ENCODE assay signal across 23 mouse cellular contexts in the genomic region with DNA sequence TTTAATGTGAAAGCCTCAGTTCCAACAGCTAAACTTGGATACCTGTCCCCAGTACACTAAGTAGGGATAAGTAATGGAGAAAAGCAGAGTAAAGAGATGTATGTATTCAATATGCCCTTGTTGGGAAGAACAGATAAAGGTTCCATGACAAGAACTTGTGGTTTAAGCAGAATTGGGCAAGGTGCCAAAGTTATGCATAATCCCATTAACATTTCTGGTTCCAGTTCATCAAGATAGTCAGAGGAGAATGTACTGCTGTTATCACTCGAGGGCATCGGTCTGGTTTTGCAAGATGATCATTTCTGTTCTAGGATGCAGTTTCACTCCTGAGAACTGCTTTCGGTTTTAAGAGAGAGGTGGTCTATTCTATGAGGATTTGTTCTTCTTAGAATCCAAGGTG.
DNase-seq lines count a peak whose midpoint lies in the region; ATAC-seq and TF ChIP-seq lines count a peak whose summit lies in the region.
"Had no signal": no experiment of that assay in that cellular context is flagged by ENCODE, and none has a peak within 500 bp of the region (broad histone marks: within the 10 kb centered on the region; RNA-seq: fewer than 3 reads in every experiment).

No protein-coding gene starts in this region.

- no peak overlapping the region for H3K9ac ChIP-seq in limb, embryonic 14.5 days (ENCODE audit: low read depth, low read length, severe bottlenecking)
- no peak overlapping the region for H3K9ac ChIP-seq in MEL (ENCODE audit: control insufficient read depth, low read depth, low read length, poor library complexity, severe bottlenecking)
- H3K9ac ChIP-seq: embryonic facial prominence, embryonic 13.5 days; forebrain, postnatal 0 days; heart, embryonic 12.5 days; heart, embryonic 15.5 days; hindbrain, embryonic 13.5 days had no signal

- no peak overlapping the region for H3K4me3 ChIP-seq in limb, embryonic 14.5 days (replicated peaks; ENCODE audit: low read length)
- no peak overlapping the region for H3K4me3 ChIP-seq in limb, embryonic 10.5 days
- 0 out of 4 replicates have a peak overlapping the region, but pooled peaks of 1 of the 2 experiments have one; percentile 15 for H3K4me3 ChIP-seq in MEL (ENCODE audit: control insufficient read depth in 1 of 2, insufficient read depth in 1 of 2, low read depth in 2 of 2, low read length in 2 of 2)
- H3K4me3 ChIP-seq: embryonic facial prominence, embryonic 13.5 days; heart, embryonic 12.5 days; heart, embryonic 15.5 days; hindbrain, embryonic 10.5 days; hindbrain, embryonic 13.5 days had no signal

- no peaks in the 10 kb centered on the region for H3K27me3 ChIP-seq in limb, embryonic 14.5 days (ENCODE audit: control insufficient read depth, insufficient read depth, low read length)
- no peaks in the 10 kb centered on the region for H3K27me3 ChIP-seq in limb, embryonic 10.5 days (ENCODE audit: low read depth, poor library complexity, severe bottlenecking)
- no peaks in the 10 kb centered on the region for H3K27me3 ChIP-seq in MEL (ENCODE audit: control insufficient read depth in 1 of 2, insufficient read depth in 2 of 2, low read length in 2 of 2)
- H3K27me3 ChIP-seq: embryonic facial prominence, embryonic 13.5 days; heart, embryonic 12.5 days; heart, embryonic 15.5 days; hindbrain, embryonic 13.5 days had no signal

- 74% methylated on average over 3 of the region's 3 CpGs for WGBS in limb, embryonic 14.5 days
- 98% methylated on average over 3 of the region's 3 CpGs for WGBS in limb, embryonic 10.5 days

- TF ChIP-seq RAD21 in MEL (IDR thresholded peaks at IDR 0.05; ENCODE audit: low read depth, low read length): no peak

- no peak overlapping the region for H3K27ac ChIP-seq in limb, embryonic 14.5 days (replicated peaks; ENCODE audit: low read depth, low read length)
- H3K27ac ChIP-seq in limb, embryonic 10.5 days: no peak overlapping the region
- no peak overlapping the region for H3K27ac ChIP-seq in MEL (ENCODE audit: control insufficient read depth, low read depth, low read length)
- H3K27ac ChIP-seq: embryonic facial prominence, embryonic 13.5 days; heart, embryonic 15.5 days; hindbrain, embryonic 10.5 days; hindbrain, embryonic 13.5 days had no signal

- no peaks in the 10 kb centered on the region for H3K36me3 ChIP-seq in limb, embryonic 14.5 days (ENCODE audit: control insufficient read depth, insufficient read depth, low read length)
- no peaks in the 10 kb centered on the region for H3K36me3 ChIP-seq in limb, embryonic 10.5 days
- peaks cover 0 to 2% of the 10 kb centered on the region in 2 experiments; a peak in 1 of 4 replicates for H3K36me3 ChIP-seq in MEL (ENCODE audit: control insufficient read depth in 1 of 2, insufficient read depth in 2 of 2, low read length in 2 of 2)
- H3K36me3 ChIP-seq: embryonic facial prominence, embryonic 13.5 days; heart, embryonic 12.5 days; heart, embryonic 15.5 days; hindbrain, embryonic 10.5 days; hindbrain, embryonic 13.5 days had no signal

- peak; percentile 20 for DNase-seq in limb, embryonic 14.5 days (ENCODE audit: low spot score)
- no peak for DNase-seq in limb, embryonic 10.5 days (ENCODE audit: low spot score)
- peak; percentile 15 for DNase-seq in retina, postnatal 1 day
- no peak for DNase-seq in retina, embryonic 14.5 days (ENCODE audit: low spot score)
- DNase-seq in MEL (ENCODE audit: low read depth, low spot score): peak; percentile 66
- no peak for DNase-seq in ovary, postnatal 36 days (ENCODE audit: low spot score)
- DNase-seq: adrenal gland, adult 2 months; adrenal gland, postnatal 14 days; cerebellum, adult 11 months; cerebellum, adult 2 months; cerebellum, adult 9-11 months; cerebellum, postnatal 25 days; forebrain, postnatal 0 days; gastrocnemius, postnatal 25 days; heart, adult 18-20 months; heart, postnatal 10 days; heart, postnatal 36 days had no signal

- ATAC-seq in limb, embryonic 14.5 days (ENCODE audit: low FRiP score, low read depth): no peak
- ATAC-seq: forebrain, embryonic 14.5 days; forebrain, postnatal 0 days had no signal

- TF ChIP-seq EP300 in MEL (IDR thresholded peaks at IDR 0.05; ENCODE audit: low read depth in 1 of 2, low read length in 2 of 2): peak; percentile 10 to 23; a peak in 1 of 4 replicates

- no peak for TF ChIP-seq POLR2A in limb, embryonic 14.5 days (IDR thresholded peaks at IDR 0.05; ENCODE audit: borderline replicate concordance, extremely low read depth, insufficient read depth, insufficient read length)
- no peak for TF ChIP-seq POLR2A in MEL (IDR thresholded peaks at IDR 0.05; ENCODE audit: control insufficient read depth in 1 of 2, insufficient read depth in 1 of 2, low read depth in 1 of 2, low read length in 2 of 2, poor library complexity in 1 of 2)

- H3K4me1 ChIP-seq in limb, embryonic 14.5 days (ENCODE audit: control insufficient read depth, insufficient read depth, low read length): no peaks in the 10 kb centered on the region
- no peaks in the 10 kb centered on the region for H3K4me1 ChIP-seq in limb, embryonic 10.5 days
- no peaks in the 10 kb centered on the region for H3K4me1 ChIP-seq in MEL (ENCODE audit: control insufficient read depth in 1 of 2, insufficient read depth in 2 of 2, low read length in 2 of 2)
- H3K4me1 ChIP-seq: embryonic facial prominence, embryonic 13.5 days; heart, embryonic 12.5 days; heart, embryonic 15.5 days; hindbrain, embryonic 10.5 days; hindbrain, embryonic 13.5 days had no signal

- TF ChIP-seq CTCF in MEL (IDR thresholded peaks at IDR 0.05 in 2 of 3, conservative IDR thresholded peaks at IDR 0.05 in 1 of 3; ENCODE audit: control insufficient read depth in 1 of 3, insufficient read depth in 1 of 3, low read depth in 2 of 3, low read length in 3 of 3, poor library complexity in 1 of 3, severe bottlenecking in 1 of 3): no peak

- H3K79me2 ChIP-seq in MEL (ENCODE audit: control insufficient read depth, insufficient read depth, low read length, poor library complexity): no peaks in the 10 kb centered on the region

- no peaks in the 10 kb centered on the region for H3K9me3 ChIP-seq in limb, embryonic 14.5 days (ENCODE audit: control insufficient read depth, low read length)
- H3K9me3 ChIP-seq in limb, embryonic 10.5 days (replicated peaks): no peaks in the 10 kb centered on the region
- no peaks in the 10 kb centered on the region for H3K9me3 ChIP-seq in MEL (replicated peaks; ENCODE audit: insufficient read depth, low read length)
- H3K9me3 ChIP-seq: embryonic facial prominence, embryonic 13.5 days; heart, embryonic 12.5 days; heart, embryonic 15.5 days; hindbrain, embryonic 10.5 days; hindbrain, embryonic 13.5 days had no signal

- no peak overlapping the region for H3K4me2 ChIP-seq in limb, embryonic 14.5 days (replicated peaks; ENCODE audit: low read depth, low read length, severe bottlenecking)
- H3K4me2 ChIP-seq: embryonic facial prominence, embryonic 13.5 days; heart, embryonic 12.5 days; heart, embryonic 15.5 days; hindbrain, embryonic 13.5 days had no signal

TF ChIP-seq in MEL, 35 proteins besides CTCF, POLR2A, EP300 and RAD21:
- TF ChIP-seq JUND (IDR thresholded peaks at IDR 0.05; ENCODE audit: low read depth, low read length) (no peak), CHD1 (IDR thresholded peaks at IDR 0.05; ENCODE audit: low read depth, low read length) (no peak), USF1 (IDR thresholded peaks at IDR 0.05; ENCODE audit: low read depth, low read length) (no peak), ELF1 (IDR thresholded peaks at IDR 0.05; ENCODE audit: low read depth, low read length) (no peak), TCF12 (IDR thresholded peaks at IDR 0.05; ENCODE audit: low read depth, low read length) (0 out of 2 replicates have a peak, but pooled peaks have one; percentile 13), CHD2 (IDR thresholded peaks at IDR 0.05; ENCODE audit: low read length) (no peak), GABPA (IDR thresholded peaks at IDR 0.05; ENCODE audit: low read depth, low read length) (no peak), GATA1 (IDR thresholded peaks at IDR 0.05; ENCODE audit: low read depth, low read length) (peak; percentile 32; the same call in 1 of the 2 replicates), MAX (IDR thresholded peaks at IDR 0.05; ENCODE audit: low read length) (no peak), SMC3 (IDR thresholded peaks at IDR 0.05; ENCODE audit: low read depth, low read length) (no peak)

Comparison
In these comparisons a context has a peak if more than half of its experiments do, and no peak if none do; other contexts are left out.
1. DNase-seq: peak in limb, embryonic 14.5 days (single experiment), retina, postnatal 1 day (single experiment) and MEL (single experiment); none in limb, embryonic 10.5 days (single experiment), retina, embryonic 14.5 days (single experiment) and ovary, postnatal 36 days (single experiment).